Mouse (Mus musculus) erythroblast, embryonic 14.5 days (primary cell): ENCODE results near the gene Cep41.

Source experiments
- GATA1 ChIP-seq: IDR thresholded peaks from 2 replicates; pipeline ENCODE4 v1.6.1; 2012; ENCODE audit warnings: low read length, inconsistent platforms, mixed read lengths
- TAL1 ChIP-seq: IDR thresholded peaks from 3 replicates; pipeline ENCODE4 v1.6.1; 2012; ENCODE audit warnings: low read length, inconsistent platforms, mixed read lengths

GRCm38 (mm10) chr6:30645379-30645778 is 48.2 kb downstream of the Cep41 start:
- no peak for TF ChIP-seq GATA1
- no peak for TF ChIP-seq TAL1
